Mouse (Mus musculus): ENCODE measurements around the gene Lefty1. TPM values are rescaled to one million over a fixed set of nuclear protein-coding genes. Genes with fewer than 3 reads are reported as not detected.
A peak's percentile ranks its signal among the peaks of the same experiment; 100 is the strongest.
"Not testable (repeated sequence)": the region's sequence is repeated elsewhere in the genome, so short reads cannot be mapped to it uniquely, and the experiment has no call there.

Lefty1 gene
- under 1 TPM; 0.48 to 0.79 TPM for total RNA-seq (2021)

GRCm38 (mm10) chr1:180934467-180935419 is at the start of gene Lefty1:
Gene Lefty1 (plus strand): TSS chr1:180935022.
- no peak for DNase-seq

DNA sequence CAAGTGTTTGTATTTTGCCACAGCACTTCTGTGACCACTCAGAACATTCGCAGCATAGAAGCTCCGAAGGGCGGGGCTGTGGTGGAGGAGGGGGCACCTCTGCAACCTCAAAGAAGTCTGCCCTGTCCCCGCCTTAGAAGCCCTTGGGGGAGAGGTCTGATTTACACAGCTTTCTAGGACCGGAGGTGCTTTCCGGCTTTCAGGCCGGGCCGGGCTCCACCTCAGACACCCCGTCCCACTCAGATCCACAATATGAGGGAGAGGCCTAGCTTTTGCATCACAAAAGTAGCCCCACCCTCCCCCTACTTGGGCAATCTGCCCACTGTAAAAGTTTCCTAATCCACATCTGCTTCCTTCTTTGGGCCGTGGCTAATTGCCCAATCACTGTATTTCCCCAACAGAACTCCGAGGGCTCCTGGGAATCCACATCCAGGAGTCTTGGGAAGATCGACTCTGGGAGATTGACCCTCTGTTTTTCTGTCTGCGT is 46.2 kb upstream of the Lefty1 start:
- DNase-seq = peak; percentile 91

DNA sequence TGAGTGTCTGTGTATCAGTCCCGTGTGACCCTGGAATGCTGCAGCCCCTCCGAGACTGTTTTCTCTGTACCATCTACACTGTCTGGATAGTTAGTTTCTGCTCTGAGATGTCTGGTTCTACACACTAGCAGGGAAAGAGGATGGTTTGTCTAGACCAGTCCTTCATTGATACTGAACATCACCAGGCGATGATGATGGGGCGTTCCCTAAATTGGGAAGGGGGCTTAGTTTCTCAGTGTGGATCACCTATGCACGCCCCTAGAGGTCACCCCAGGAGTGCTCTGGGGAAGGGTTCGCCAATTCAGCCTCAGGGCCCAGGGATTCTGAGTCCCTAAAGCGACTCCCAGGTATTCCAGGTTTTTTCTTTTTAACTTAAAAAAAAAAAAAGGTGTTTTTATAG is 45.6 kb upstream of the Lefty1 start:
- no peak for DNase-seq

DNA sequence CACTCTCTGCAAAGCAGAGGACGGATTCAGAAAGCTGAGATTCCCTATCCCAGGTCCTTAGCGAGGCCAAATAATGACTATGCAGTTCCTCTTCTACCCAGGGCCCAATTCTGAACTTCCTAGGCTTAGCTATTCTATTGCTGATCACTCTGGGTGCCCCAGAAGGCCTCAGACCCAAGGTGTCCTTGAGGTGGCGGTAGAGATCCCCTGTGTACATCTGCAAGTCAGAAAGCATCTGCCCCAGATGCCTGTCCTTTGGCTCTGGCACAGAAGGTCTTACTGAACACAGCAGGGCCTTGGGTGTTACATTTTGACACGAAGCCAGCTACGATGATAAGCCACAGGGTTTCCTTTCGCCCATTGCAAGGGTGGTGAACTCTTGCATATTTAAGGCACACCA is 45.0 kb upstream of the Lefty1 start:
- peak; percentile 36 for DNase-seq

- DNase-seq = no peak
These were observed 42.0 kb upstream of the Lefty1 start, which contains the start of gene Lefty2 for GRCm38 (mm10) chr1:180892808-180893207. Gene Lefty2 (plus strand): TSS chr1:180893108.

- DNase-seq = not testable (repeated sequence)
These were observed 40.5 kb upstream of the Lefty1 start for GRCm38 (mm10) chr1:180894088-180894987.

- DNase-seq = peak; percentile 37
These were observed 33.7 kb upstream of the Lefty1 start for GRCm38 (mm10) chr1:180901107-180901506.

DNA sequence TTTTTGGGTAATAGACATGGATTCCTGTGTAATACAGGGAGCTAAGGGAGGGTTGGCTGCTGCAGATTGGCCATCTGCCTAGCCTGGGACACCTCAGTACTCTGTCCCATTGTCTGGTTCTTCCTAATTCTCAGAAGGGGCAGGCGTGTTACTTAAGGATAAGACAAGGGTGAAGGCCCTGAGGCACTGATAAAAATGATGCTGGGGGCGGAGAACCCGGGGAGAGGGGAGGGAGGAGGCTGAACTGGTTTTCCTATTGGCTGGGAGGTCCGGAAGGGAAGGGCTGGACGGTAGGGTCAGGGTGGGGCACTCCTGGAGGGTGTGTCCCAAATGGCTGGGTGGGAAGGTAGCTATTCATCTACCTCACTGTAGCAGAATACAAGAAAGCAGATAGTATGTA is 31.9 kb upstream of the Lefty1 start:
- no peak for DNase-seq

DNA sequence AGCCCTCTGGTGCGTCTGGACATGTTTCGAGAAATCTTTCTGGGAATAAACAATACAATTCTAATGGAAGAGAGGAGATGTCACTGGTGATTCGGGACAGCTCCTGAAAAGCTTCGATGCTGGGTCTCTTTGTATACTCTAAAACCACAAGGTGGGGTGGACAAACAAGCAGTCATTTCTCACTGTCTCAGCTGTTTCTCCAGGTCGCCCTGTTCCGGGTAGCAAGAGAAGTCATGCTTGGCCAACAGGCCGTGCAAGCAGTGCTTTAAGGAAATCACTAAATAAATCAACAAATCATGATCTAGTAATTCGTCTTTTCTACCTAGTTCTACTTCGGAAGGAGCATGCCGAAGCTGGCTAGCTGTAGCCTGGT is 31.2 kb upstream of the Lefty1 start:
- no peak for DNase-seq

GRCm38 (mm10) chr1:180904039-180904814 is 30.6 kb upstream of the Lefty1 start, which contains the start of gene Pycr2:
Gene Pycr2 (plus strand): TSS chr1:180904293.
- peak; percentile 96 for DNase-seq

DNA sequence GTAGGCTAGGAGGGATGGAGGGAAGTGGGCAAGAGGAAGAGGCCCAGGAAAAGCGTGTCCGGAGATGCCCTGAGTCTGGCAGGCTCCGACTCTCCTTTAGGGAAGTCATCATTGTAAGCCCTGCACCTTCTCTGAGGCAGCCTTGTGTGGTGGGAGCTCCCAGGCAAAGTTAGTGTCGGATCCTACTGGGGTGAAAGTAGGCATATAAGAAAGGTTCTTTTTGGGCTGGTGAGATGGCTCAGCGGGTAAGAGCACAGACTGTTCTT is 30.1 kb upstream of the Lefty1 start:
- DNase-seq = no peak

DNA sequence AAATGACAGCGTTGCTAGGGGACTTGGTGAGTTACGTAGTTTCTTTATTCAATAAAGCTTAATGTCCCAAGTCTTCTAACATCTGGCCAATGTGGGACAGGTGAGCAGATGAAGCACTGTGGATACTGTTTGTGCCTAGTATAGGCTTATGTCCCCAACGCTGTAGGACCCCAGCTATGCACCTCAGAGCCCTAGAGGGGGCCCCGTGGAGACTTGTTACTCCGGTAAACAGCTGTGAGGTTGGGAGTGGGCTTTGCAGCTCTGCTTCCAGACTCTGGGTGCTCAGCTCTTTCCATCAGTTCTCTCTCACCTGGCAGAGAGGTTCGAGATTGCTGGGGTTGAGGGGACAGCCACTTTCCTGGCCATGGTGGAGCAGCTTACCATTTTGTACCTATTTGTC is 29.5 kb upstream of the Lefty1 start:
- no peak for DNase-seq

- DNase-seq = no peak
These were observed 28.9 kb upstream of the Lefty1 start for GRCm38 (mm10) chr1:180905876-180906275.

- no peak for DNase-seq
These were observed 28.2 kb upstream of the Lefty1 start for GRCm38 (mm10) chr1:180906461-180907147.

GRCm38 (mm10) chr1:180911138-180911537 is 23.7 kb upstream of the Lefty1 start:
- DNase-seq = peak; percentile 30

DNA sequence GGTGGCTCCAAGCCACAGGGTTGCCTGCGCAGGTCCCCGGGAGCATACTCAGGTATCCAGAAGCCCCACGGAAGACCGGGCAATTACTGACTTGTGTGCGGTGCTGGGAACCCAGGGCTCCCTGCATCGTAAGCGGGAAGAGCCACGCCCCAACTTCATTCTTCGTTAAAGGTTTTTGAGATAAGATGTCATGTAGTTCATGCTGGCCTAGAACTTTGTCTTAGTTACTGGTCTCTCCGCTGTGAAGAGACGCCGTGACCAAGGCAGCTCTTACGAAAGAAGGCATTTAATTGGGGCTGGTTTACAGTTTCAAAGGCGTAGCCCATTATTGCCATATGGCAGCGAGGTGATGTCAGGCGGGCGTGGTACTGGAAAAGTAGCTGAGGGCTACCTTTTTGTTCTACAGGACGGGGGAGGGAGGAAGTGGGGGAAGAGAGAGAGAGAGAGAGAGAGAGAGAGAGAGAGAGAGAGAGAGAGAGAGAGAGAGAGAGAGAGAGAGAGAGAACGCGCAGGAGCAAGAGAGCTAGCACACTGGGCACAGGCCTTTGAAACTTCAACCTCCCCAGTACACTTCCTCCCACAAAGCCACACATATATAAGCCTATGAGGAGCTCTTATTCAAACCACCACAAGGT is 23.1 kb upstream of the Lefty1 start:
- DNase-seq = no peak

DNA sequence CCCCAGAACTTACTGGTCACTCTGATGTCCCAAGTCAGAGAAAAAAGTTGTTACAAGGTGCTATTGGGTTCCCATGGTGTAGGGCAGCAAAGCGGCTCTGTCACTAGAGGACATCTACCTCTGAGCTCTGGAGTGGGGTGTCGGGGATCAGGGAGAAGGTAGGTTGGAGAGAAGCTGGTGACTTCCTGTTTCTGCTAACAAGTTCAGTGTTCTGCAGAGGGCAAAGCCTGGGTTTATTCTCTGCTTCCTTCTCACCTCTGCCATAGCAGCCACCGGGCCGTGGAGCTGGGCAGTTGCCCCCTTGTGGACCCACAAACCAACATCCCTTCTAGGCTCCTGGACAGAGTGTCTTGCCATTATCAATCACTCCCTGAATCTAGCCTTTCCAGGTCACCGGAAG is 22.0 kb upstream of the Lefty1 start:
- DNase-seq = no peak

GRCm38 (mm10) chr1:180913797-180914196 is 21.0 kb upstream of the Lefty1 start:
- DNase-seq = no peak

DNA sequence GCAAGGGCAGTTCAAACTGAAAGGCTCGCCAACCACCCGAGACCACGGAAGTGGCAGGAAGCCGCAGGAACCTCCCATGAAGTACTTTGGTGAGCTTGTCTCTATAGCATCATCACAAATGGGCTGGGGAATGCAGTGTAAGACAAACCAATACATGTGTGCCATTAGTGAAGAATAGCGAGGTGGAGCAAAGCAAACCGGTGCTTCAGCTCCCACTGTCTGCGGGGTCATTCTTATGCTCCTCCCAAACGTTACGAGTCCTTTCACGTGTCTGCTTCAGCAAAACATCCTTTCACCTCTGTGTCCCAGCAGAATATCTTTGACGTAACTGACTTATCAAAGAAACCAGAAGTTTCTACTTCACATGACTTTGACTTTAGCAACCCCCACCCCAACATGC is 18.4 kb upstream of the Lefty1 start:
- no peak for DNase-seq

DNA sequence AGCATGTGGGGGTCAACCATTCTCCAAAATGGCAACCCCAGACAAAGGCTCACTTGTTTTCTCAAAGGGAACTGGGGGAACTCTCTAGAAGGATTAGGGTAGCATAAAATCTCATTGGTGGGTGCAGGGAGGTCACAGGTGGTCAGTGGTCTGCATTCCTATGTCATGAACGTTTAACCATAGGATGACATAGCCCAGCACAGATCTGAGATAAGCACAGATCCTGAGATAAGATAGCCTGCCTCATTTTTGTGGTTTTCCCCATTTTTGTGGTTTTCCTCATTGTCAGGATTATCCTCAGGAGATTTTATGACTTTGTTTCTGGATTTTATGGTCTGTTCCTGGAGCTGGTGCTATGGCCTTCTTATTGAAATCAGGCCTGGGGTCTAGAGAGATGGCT is 17.8 kb upstream of the Lefty1 start:
- no peak for DNase-seq

DNA sequence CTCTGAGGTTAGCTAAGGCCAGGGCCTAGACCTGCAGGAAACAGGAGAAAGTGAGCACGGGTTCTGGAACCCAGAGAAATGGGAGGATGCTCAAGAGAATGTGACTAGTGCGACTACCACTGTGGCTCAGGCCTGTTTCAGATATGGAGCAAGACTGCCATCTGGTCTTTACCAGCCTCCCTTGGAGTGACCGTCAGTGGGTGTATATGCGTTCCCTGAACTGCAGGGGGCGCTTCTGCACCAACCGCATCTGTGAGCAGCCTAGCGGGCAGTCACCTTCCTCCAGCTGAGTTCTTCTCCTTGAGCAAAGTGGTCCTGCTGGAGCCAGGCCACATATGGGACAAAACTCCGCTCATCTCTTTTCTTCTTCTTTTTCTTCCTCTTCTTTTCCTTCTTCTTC is 15.1 kb upstream of the Lefty1 start:
- DNase-seq = peak; percentile 40
